Mouse (Mus musculus) erythroblast, embryonic 14.5 days (primary cell): Measurements from ENCODE around the gene Hmga1.

Source experiments
- GATA1 ChIP-seq: IDR thresholded peaks from 2 replicates; pipeline ENCODE4 v1.6.1; 2012; ENCODE audit warnings: low read length, inconsistent platforms, mixed read lengths
- TAL1 ChIP-seq: IDR thresholded peaks from 3 replicates; pipeline ENCODE4 v1.6.1; 2012; ENCODE audit warnings: low read length, inconsistent platforms, mixed read lengths

DNA sequence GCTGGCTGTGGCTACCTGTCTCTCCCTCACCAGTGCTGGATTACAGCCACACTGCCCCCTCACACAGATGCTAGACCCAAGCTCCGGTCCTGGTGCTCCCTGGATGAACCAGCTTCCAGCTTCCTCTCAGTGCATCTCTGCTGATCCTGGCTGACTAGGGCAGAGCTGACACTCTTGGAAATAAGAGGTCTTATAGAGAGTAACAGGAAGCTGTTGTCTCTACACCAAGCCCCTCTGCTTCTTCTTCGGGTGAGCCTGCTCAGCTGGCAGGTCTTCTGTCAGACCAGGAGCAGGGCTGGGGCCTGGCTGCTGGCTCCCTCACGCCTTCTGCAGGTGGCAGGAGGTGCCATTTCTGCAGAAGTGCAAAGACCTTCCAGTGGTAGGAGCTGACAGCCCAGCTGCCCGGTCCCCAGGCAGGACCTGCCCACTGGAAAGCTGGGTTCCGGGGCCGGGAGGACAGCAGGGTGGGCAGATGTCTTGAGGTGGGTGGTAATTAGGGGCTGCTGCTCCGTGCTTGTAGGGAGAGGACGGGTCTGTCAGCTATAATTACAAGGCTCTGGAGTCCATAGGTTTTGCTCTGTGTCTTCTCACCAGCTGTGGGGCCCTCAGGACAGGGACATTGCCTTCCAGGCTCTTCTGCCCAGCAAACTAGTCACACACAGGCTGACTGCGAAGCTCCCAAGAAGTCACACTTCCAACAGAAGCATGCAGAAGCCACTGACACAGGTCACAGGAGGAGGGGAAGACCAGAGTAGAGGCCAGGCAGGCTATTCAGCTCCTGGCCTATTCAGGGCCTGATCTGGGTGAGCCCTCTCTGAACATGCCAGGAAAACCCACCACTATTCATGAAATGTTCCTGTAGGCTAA lies 45.8 kb upstream of the Hmga1 start:
- TF ChIP-seq GATA1 (no peak), TAL1 (no peak)
